Mouse (Mus musculus) kidney, adult 8-10 months (tissue): Measurements from ENCODE around the gene Rad51c.
A peak's percentile ranks its signal among the peaks of the same experiment; 100 is the strongest.
"Not testable (repeated sequence)": the region's sequence is repeated elsewhere in the genome, so short reads cannot be mapped to it uniquely, and the experiment has no call there.

ENCODE experiments used
- DNase-seq, 2 experiments: peaks; one replicate each; pipeline ENCODE4 v3.0.0; 2022

The Rad51c gene

GRCm38 (mm10) chr11:87404876-87405275, at the start of gene Rad51c, which contains the start of gene Tex14:
Gene Rad51c, minus strand, starts transcription at chr11:87404954.
Gene Tex14, plus strand, starts transcription at chr11:87405065.
- no peak for DNase-seq

- no peak for DNase-seq
Observed at GRCm38 (mm10) chr11:87454035-87454690, 49.4 kb upstream of the Rad51c start.

GRCm38 (mm10) chr11:87453216-87454034, 48.7 kb upstream of the Rad51c start:
- peak; percentile 66 to 74 for DNase-seq

- not testable (repeated sequence) for DNase-seq
Observed at GRCm38 (mm10) chr11:87452779-87453178, 48.0 kb upstream of the Rad51c start.

GRCm38 (mm10) chr11:87449847-87450246, 45.1 kb upstream of the Rad51c start:
- DNase-seq, result not testable (repeated sequence)

- DNase-seq, result no peak
Observed at GRCm38 (mm10) chr11:87449200-87449547, 44.4 kb upstream of the Rad51c start.

- peak; percentile 40 to 62 for DNase-seq
Observed at GRCm38 (mm10) chr11:87448476-87449199, 43.9 kb upstream of the Rad51c start.

- peak; percentile 97 for DNase-seq
Observed at GRCm38 (mm10) chr11:87448081-87448475, 43.3 kb upstream of the Rad51c start.

GRCm38 (mm10) chr11:87447429-87447828, 42.7 kb upstream of the Rad51c start:
- no peak for DNase-seq

- DNase-seq, result no peak
Observed at GRCm38 (mm10) chr11:87446159-87446558, 41.4 kb upstream of the Rad51c start.

- not testable (repeated sequence) for DNase-seq
Observed at GRCm38 (mm10) chr11:87445593-87445992, 40.8 kb upstream of the Rad51c start.

GRCm38 (mm10) chr11:87444735-87445428, 40.1 kb upstream of the Rad51c start:
- no peak for DNase-seq

GRCm38 (mm10) chr11:87444056-87444455, 39.3 kb upstream of the Rad51c start:
- DNase-seq, result not testable (repeated sequence)

- peak; percentile 62 to 83 for DNase-seq
Observed at GRCm38 (mm10) chr11:87443373-87443883, 38.7 kb upstream of the Rad51c start.

- peak; percentile 84 to 85 for DNase-seq
Observed at GRCm38 (mm10) chr11:87442643-87443372, 38.1 kb upstream of the Rad51c start.

GRCm38 (mm10) chr11:87439796-87440420, 35.2 kb upstream of the Rad51c start:
- DNase-seq, result no peak

GRCm38 (mm10) chr11:87436326-87437232, 31.8 kb upstream of the Rad51c start:
- no peak for DNase-seq

GRCm38 (mm10) chr11:87435107-87435506, 30.4 kb upstream of the Rad51c start:
- DNase-seq, result not testable (repeated sequence)

- no peak for DNase-seq
Observed at GRCm38 (mm10) chr11:87432933-87433669, 28.3 kb upstream of the Rad51c start.
